Mouse (Mus musculus) urinary bladder, postnatal 25 days (tissue): Measurements from ENCODE around the gene Fbxo46.

Source experiments
- DNase-seq: peaks from one replicate; pipeline ENCODE4 v3.0.0; 2022; ENCODE audit warnings: low spot score

The Fbxo46 gene

DNA sequence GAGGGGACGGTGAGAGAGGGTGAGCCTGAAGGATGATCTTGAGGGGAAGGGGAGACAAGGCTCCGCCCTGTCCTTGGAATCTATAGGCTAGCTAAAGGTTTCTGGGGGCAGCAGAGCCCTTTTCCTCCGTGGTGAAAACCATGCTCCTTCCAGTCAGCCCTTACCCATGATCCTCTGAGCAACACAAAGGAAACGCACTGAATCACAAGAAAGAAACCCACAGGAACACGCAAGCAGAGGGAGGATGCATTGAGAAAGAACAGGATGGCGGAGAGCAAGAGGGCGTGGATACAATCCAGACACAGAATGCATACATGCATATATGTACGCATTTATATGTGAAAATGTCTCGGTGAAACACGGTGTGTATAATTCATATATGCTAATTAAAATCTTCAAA lies 49.8 kb downstream of the Fbxo46 start:
- no peak for DNase-seq

DNA sequence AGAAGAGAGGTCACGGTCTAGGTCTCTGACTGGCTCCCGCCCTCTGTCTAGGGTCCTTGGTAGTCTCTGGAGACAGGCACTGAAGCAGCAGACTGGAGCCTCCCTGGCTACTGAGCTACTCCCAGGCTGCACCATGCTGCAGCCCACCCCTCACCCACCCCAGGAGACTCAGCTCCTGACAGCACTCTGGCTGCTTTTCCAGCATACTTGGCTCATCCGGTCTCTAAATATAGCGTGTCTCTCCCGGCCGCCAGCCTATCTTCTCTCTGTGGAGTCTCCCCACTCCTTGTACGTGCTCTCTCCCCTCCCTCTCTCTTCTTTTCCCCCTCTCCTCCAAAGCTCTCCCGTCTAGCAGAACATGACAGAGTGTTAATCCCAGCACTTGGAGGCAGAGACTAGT lies 50.5 kb downstream of the Fbxo46 start:
- no peak for DNase-seq

DNA sequence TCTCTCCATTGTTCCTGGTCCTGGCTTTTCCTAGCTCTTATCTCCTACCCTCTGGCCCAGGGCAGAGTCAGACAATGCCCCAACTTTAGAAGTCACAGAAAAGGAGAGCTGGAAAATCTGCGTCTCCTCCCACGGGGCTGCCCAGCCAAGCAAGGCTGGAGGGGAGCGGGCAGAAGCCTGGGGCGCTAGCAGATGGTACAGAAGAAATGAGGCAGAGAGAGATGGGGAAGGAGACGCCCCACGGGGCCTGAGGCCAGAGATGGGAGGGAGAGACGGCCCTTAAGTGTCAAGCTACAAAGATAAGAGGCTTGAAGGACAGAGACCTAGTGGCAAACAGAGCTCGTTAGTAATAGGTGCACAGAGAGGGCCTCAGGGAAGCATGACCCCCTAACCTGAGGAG lies 52.2 kb downstream of the Fbxo46 start:
- DNase-seq = no peak

DNA sequence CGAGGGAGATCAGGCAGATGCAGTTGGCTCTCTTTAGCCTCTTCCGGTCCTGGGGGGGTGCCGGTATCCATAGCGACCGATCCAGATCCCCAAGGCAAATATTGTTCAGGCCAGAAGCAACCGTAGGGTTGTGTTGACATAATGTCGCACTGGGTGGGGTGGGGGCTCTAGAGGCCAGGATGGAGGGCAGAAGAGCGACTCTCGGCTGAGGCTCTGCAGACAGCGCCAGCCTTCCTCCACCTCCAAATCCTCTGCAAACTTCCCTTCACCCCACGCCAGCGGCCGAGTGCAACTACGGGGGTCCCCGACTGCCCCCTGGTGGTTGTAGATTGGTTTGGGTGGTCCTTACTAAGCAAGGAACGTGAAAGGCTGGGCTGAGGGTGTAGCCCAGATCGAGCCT lies 53.2 kb downstream of the Fbxo46 start:
- peak; percentile 76 for DNase-seq

DNA sequence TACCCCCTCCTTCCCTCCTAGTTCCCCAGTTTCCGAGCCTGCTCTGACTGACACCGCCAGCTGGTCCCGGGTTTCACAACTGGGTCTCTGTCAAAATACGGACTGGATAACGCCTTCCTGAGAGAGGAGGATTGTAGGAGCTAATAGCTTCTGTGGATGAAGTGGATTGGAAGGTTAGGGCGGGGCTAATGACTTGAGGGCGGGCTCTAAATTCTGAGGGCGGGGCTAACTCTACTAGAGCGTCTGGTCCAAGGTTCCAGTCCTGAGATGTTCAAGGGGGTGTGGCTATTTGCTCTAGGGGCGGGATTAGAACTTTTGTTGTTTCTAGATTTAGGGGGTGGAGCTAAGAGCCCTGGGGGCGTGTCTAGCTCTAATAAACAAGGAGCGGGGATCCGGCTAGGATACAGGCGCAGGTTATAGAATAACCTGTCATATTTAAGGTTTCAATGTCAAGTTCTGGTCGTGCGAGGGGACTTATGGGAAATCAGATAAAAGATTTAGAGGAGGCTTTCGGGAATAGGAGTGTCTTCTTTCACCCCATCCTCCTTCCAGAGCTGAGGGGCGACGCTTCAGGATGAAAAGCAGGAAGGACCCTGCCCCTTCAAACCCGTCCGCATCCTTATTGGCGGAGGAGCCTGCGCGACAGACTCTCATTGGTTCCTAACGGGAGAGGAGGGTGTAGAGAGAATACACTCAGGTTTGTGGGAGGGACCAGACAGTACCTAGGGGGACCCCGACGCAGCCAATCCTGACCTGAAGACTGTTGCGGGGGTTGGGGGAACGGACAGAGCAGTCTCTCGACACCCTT lies 56.3 kb downstream of the Fbxo46 start, which contains the start of gene Eml2:
Gene Eml2 (plus strand): TSS at position 714 of the 808 bp plus-strand sequence.
- no peak for DNase-seq

DNA sequence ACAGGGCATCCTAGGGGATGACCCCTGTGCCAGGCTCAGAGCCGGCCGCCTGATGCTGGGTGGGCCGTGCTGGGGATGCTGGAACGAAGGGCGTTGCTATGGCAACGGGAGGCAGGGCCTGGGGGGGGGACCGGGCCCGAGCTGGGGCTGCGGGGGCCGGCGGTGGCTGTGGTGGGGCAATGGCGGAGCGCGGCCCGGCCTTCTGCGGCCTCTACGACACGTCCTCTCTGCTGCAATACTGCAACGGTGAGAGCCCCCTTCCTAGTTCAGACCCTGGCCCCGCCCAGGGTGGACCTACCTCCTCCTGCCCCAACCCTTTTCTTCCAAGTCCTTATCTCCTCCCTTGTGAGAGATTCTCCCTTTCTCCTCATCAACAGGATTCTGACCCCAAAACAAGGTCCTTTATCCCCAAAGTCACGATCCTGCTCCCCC lies 56.9 kb downstream of the Fbxo46 start:
- no peak for DNase-seq

DNA sequence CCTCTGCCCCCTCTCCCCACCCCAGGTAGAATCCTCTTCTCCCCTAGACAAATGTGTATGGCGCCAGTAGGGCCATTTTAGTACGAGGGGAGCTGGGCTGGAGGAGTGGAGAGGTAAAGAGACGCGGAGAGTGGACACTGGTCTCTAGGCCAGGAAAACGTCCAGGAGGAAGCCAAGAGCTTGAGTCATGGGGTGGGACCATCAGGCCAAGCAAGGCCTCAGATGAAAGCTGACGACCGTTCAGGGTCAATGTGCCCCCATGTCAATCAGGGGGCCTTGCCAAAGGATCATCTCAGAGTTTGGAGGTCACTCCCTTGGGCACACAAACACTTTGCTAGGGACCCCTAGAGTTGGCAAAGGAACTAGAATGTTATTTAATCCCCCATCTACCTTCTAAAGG lies 57.6 kb downstream of the Fbxo46 start:
- no peak for DNase-seq

DNA sequence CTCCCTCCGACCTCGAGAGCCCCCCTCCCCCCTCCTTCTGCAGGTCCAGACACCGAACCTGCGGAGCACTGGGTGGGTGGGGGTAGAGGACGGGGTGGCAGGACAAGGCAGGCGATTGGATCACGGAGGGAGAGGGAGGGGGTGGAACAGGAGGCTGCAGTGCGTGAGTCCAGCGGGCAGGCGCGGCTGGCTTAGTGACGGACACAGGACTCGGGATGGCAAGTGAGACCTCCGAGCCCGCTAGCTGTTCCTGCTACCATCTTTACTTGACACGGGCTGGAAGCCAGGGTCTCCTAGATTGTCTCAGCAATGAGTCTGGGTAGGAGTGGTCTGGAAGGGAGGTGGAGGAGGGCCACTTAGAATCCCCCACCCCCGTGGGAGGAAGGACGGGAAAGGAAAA lies 58.4 kb downstream of the Fbxo46 start:
- no peak for DNase-seq

DNA sequence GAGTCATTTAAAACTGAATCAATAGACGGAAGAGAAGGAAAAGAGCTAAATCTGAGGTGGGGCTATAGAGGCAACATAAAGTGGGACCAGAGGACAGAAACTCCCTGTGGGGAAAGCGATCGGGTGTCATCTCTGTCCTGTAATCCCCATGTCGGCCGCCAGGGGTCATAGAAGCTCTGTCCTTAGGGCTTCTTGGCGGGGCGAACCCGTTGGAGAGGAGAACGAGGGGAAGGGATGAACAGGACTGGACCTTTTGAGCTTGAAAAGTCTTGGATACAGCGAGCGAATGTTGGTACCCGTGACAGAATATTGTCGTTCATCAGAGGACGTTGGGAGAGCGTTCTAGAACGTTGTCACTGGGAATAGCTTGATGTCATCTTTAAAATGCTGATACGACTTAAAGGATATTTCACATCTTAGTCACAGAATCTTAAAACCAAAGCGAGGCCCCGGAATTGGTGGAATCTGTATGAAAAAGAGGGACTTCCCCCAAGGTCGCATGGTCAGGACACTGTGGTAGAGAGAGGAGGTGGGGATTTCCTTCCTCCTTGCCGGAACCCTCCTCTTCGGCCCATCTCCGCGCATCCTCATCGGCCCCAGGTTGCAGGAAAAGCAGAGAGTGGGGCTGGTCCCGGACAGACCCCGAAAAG lies 58.9 kb downstream of the Fbxo46 start:
- DNase-seq = peak; percentile 78

DNA sequence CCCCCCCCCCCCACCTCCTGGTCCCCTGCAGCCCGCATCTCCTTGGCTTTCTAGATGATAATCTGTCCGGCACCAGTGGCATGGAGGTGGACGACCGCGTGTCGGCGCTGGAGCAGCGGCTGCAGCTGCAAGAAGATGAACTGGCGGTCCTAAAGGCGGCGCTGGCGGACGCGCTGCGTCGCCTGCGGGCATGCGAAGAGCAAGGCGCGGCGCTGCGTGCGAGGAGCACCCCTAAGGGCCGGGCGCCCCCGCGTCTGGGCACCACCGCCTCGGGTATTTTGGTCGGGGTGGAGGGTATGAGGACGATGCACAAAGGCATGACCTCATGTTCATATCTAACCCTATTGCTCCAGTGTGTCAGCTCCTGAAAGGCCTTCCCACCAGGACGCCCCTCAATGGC lies 59.5 kb downstream of the Fbxo46 start:
- DNase-seq = peak; percentile 38

DNA sequence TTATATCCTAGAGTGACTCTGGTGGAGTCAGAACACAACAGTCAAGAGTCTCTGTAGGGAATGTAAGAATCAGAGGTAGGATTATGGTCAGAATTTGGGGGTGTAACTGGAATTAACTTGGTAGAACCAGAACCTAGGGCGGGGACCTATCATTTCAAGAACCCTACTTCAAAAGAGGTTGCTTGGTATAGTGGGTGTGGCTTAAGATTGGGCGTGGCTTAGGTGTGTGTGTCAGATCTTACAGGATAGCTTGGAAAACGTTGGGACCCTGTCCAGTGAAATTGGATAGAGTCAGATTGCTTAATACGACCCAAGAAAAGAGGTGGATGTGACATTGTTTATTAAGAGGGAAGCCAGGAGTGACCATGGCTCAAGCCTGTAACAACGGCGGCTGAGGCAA lies 60.3 kb downstream of the Fbxo46 start:
- DNase-seq = no peak

DNA sequence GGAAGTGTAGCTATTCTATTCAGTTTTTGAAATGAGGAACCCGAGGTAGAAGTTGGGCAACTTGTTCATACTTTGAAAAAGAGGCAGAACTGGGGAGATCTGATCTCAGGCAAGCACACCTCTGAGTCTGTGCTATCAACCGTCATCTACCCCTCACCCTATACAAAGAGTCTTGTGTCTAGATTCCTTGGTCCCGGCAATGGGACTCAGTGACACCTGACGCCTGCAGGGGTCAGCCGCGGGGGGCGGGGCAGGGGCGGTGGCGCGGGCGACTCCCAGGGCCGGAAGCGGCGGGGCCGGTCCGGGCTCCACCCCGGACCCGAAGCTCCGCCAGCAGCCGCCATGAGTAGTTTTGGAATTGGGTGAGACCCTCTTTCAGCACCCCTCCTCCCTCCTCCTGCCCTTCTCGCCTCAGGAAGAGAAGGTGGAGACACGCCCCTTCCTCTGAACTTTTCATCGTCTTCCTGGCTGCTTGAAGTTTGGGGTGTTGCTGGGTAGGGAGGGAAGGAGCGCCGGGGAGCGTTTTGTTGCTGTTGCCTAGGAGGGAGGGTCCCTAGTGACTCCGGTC lies 61.3 kb downstream of the Fbxo46 start:
- peak; percentile 38 for DNase-seq

DNA sequence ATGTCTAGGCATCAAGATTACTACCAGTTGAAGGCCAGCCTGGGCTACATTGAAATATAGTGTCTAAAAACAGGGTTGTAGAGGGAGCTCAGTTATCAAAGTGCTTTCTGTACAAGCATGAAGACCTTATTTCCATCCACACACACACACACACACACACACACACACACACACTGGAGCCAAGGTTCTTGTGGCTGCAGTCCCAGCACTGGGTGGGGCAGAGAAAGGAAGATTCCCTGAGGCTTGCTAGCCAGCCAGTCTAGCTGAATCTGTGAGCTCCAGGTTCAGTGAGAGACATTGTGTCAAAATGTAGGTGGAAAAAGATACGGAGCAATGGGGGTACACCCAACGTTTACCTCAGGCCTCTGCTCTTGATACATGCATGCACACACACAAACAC lies 64.6 kb downstream of the Fbxo46 start:
- DNase-seq = no peak

DNA sequence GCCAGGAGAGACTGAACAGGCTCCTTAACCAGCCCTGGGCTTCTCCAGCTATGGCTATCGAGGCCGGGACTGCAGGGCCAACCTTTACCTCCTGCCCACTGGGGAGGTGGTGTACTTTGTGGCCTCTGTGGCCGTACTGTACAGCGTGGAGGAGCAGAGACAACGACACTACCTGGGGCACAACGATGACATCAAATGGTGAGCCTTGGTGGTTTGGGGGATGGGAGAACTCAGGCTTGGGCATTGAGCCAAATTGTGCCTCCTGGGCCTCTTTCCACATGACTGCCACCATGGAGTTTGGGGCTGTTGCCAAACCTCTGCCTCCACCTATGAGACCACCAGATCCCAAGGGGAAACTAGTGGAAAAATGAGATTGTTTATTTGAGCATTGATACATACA lies 65.1 kb downstream of the Fbxo46 start:
- DNase-seq = no peak
